Mouse (Mus musculus): Measurements from ENCODE around the gene Zfp524. TPM values are rescaled to one million over a fixed set of nuclear protein-coding genes. Genes with fewer than 3 reads are reported as not detected.

Gene Zfp524
- 8.1 and 9.2 TPM in 2 replicates for polyA plus RNA-seq (2015; fragmentation: Nextera tagmentation; extraction: Ambion mirVana)

DNA sequence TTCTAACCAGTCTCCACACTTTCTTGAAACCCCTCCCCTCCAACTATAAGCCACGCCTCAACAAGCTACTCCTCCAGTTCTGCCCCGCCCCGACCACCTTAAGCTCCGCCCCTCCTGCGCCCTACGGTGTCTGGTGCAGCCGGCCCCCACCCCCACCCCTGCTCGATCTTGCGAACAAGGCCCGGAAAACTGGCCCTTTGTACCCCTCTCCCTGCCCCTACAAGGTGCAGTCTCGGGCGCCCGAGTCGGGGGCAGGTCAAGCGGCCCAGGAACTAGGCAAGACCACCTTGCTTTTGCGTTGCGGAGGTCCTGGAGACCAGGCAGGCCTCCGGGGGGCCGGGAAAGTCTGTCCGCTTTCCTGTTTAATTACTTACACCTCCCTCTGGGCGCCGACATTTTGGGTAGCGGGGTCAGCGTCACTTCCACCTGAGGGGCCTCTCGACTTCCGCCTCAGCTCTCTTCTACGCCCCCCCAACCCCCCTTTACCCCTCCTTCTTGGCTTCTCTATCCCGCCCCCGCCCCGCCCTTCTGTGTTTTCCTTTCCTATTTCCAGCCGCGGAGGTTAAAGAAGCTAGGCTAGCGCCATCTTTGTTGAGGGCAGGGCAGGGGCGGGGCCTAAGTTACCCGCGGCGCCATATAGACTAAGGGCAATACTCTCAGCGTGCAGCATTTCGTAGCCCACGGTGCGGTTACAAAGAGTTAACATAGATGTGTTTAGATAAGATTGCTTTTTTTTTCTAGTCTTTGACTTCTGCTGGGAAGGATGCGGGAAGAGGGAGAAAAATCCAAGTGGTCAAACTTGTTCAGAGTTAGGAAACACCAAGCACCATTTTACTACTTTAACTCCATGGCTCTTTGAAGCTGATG lies at the start of gene Zfp524, which contains the start of gene Fiz1:
TSS of gene Zfp524 (plus strand) at position 165 of the 867 bp plus-strand sequence.
TSS of gene Fiz1 (minus strand) at position 447 of the 867 bp plus-strand sequence.
- Histone ChIP-seq H3K9me3 (no peaks in the 10 kb centered on the region), H3K9ac (peak within 1 kb of the TSS; percentile 76), H3K27ac (replicated peaks) (peak within 1 kb of the TSS; percentile 99), H3K4me3 (peak within 1 kb of the TSS; percentile 87), H3K27me3 (no peaks in the 10 kb centered on the region), H3K4me1 (replicated peaks) (peaks cover 8% of the 10 kb centered on the region), H3K36me3 (peaks cover 32% of the 10 kb centered on the region), H3K4me2 (peak within 1 kb of the TSS; percentile 64)
- WGBS = under 1% methylated on average over 41 of the region's 42 CpGs
- peak; percentile 83 for ATAC-seq (ENCODE audit: low FRiP score, low read depth)

- Histone ChIP-seq H3K4me2 (no peak overlapping the region), H3K4me1 (replicated peaks) (no peaks in the 10 kb centered on the region), H3K27ac (replicated peaks) (no peak overlapping the region), H3K27me3 (no peaks in the 10 kb centered on the region), H3K9me3 (no peaks in the 10 kb centered on the region), H3K36me3 (no peaks in the 10 kb centered on the region), H3K9ac (no peak overlapping the region), H3K4me3 (no peak overlapping the region)
- no peak for ATAC-seq (ENCODE audit: low FRiP score, low read depth)
- WGBS = 91% methylated on average over 5 of the region's 5 CpGs
Measured at GRCm38 (mm10) chr7:4964988-4965387, 49.2 kb upstream of the Zfp524 start.

DNA sequence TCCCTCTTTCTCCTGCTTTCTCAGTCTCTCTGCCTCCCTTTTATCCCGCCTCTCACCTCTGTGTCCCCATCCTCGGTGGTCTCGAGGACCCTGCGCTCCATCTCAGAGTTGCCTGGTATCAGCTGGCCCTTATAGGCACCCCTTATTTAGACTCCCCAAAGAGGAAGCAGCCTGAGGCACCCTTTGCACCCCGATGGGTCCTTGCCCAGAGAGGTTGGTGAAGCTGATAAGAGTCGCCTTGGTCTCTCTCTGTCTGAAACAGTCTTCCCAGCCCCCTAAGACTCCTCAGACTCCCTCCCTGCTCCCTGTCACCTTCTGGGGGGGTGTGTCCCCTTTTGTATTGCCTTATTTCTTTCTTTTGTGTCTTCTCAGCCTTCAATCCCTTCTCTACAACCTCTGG lies 43.1 kb upstream of the Zfp524 start, which contains the start of gene Sbk3:
TSS of gene Sbk3 (minus strand) at position 101 of the 400 bp plus-strand sequence.
- Histone ChIP-seq H3K27me3 (no peaks in the 10 kb centered on the region), H3K9me3 (no peaks in the 10 kb centered on the region), H3K4me1 (replicated peaks) (no peaks in the 10 kb centered on the region), H3K27ac (replicated peaks) (no peak within 1 kb of the TSS), H3K4me3 (no peak within 1 kb of the TSS), H3K36me3 (no peaks in the 10 kb centered on the region), H3K4me2 (no peak within 1 kb of the TSS), H3K9ac (no peak within 1 kb of the TSS)
- WGBS = 40% methylated on average over 6 of the region's 6 CpGs
- ATAC-seq (ENCODE audit: low FRiP score, low read depth) = no peak

DNA sequence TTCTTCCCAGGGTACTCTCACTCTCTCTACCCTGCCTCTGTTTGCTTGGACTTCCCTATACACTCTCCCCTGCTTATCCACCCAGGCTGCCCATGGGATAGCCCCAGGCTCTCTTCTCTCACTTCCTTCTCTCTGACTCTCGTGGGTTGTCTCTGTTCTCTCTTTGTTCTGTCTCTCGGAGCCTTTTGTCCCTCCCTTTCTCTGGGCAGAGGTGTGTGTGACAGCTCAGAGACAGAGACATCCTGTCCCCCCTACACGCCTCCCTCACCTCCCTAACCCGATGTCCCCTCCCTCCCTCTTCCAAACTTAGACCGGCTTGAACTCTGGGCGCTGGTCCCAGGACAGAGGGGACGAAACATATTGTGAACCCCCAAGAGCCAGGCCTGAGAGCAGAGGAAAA lies 42.5 kb upstream of the Zfp524 start:
- Histone ChIP-seq H3K9ac (no peak overlapping the region), H3K4me3 (no peak overlapping the region), H3K27ac (replicated peaks) (no peak overlapping the region), H3K4me1 (replicated peaks) (no peaks in the 10 kb centered on the region), H3K9me3 (no peaks in the 10 kb centered on the region), H3K36me3 (no peaks in the 10 kb centered on the region), H3K27me3 (no peaks in the 10 kb centered on the region), H3K4me2 (no peak overlapping the region)
- 29% methylated on average over 7 of the region's 7 CpGs for WGBS
- no peak for ATAC-seq (ENCODE audit: low FRiP score, low read depth)

- ATAC-seq (ENCODE audit: low FRiP score, low read depth) = peak; percentile 30; the same call in 1 of the 2 replicates
- WGBS = 83% methylated on average over 18 of the region's 18 CpGs
- no peaks in the 10 kb centered on the region for H3K27me3 ChIP-seq
- no peaks in the 10 kb centered on the region for H3K9me3 ChIP-seq
- no peaks in the 10 kb centered on the region for H3K36me3 ChIP-seq
- no peak overlapping the region for H3K27ac ChIP-seq (replicated peaks)
- no peak overlapping the region for H3K4me2 ChIP-seq
- no peak overlapping the region for H3K9ac ChIP-seq
- H3K4me3 ChIP-seq = no peak overlapping the region
- H3K4me1 ChIP-seq (replicated peaks) = no peaks in the 10 kb centered on the region
Measured at GRCm38 (mm10) chr7:4972321-4973047, 41.7 kb upstream of the Zfp524 start.

DNA sequence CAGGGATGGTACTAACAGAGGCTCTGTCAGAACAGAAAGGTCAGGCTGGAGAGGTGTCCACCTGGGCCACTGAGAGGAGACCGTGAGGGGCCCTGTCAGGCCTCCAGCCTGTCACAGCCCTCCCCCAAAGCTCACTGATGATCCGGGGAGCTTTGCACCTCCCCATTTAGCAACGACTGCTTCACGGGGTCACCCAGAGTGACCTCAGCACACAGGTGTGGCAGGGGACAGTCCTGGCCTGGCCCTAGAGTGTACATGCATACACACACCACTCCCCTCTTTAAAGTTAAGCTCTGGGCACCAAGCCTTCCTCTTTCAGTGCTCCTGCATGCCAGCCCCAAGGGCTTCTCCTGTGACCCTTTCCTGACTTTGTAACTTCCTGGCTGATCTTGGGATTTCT lies 38.8 kb upstream of the Zfp524 start:
- Histone ChIP-seq H3K36me3 (no peaks in the 10 kb centered on the region), H3K9ac (no peak overlapping the region), H3K27ac (replicated peaks) (no peak overlapping the region), H3K4me2 (no peak overlapping the region), H3K9me3 (no peaks in the 10 kb centered on the region), H3K27me3 (no peaks in the 10 kb centered on the region), H3K4me3 (no peak overlapping the region), H3K4me1 (replicated peaks) (no peaks in the 10 kb centered on the region)
- ATAC-seq (ENCODE audit: low FRiP score, low read depth) = no peak
- WGBS = 55% methylated on average over 4 of the region's 4 CpGs

- Histone ChIP-seq H3K36me3 (no peaks in the 10 kb centered on the region), H3K9ac (no peak overlapping the region), H3K27ac (replicated peaks) (no peak overlapping the region), H3K27me3 (no peaks in the 10 kb centered on the region), H3K4me3 (no peak overlapping the region), H3K4me2 (no peak overlapping the region), H3K4me1 (replicated peaks) (no peaks in the 10 kb centered on the region), H3K9me3 (no peaks in the 10 kb centered on the region)
- ATAC-seq (ENCODE audit: low FRiP score, low read depth) = no peak
- 93% methylated on average over 7 of the region's 7 CpGs for WGBS
Measured at GRCm38 (mm10) chr7:4976832-4977231, 37.4 kb upstream of the Zfp524 start.

GRCm38 (mm10) chr7:4988250-4988649 lies 26.0 kb upstream of the Zfp524 start:
- Histone ChIP-seq H3K27me3 (no peaks in the 10 kb centered on the region), H3K4me3 (no peak overlapping the region), H3K4me2 (no peak overlapping the region), H3K27ac (replicated peaks) (no peak overlapping the region), H3K9me3 (no peaks in the 10 kb centered on the region), H3K4me1 (replicated peaks) (peaks cover 4% of the 10 kb centered on the region), H3K36me3 (peaks cover 24% of the 10 kb centered on the region), H3K9ac (no peak overlapping the region)
- ATAC-seq (ENCODE audit: low FRiP score, low read depth) = no peak
- 62% methylated on average over 2 of the region's 2 CpGs for WGBS

- peaks cover 35% of the 10 kb centered on the region for H3K4me1 ChIP-seq (replicated peaks)
- no peak overlapping the region for H3K27ac ChIP-seq (replicated peaks)
- H3K4me2 ChIP-seq = peak overlapping the region; percentile 86
- WGBS = 32% methylated on average over 55 of the region's 55 CpGs
- peak overlapping the region; percentile 73 for H3K4me3 ChIP-seq
- no peaks in the 10 kb centered on the region for H3K9me3 ChIP-seq
- ATAC-seq (ENCODE audit: low FRiP score, low read depth) = no peak
- no peaks in the 10 kb centered on the region for H3K27me3 ChIP-seq
- peaks cover 29% of the 10 kb centered on the region for H3K36me3 ChIP-seq
- 0 out of 2 replicates have a peak overlapping the region, but pooled peaks have one; percentile 28 for H3K9ac ChIP-seq
Measured at GRCm38 (mm10) chr7:4993347-4993998, 20.7 kb upstream of the Zfp524 start.

- 47% methylated on average over 51 of the region's 59 CpGs for WGBS
Measured at GRCm38 (mm10) chr7:4993999-4994788, 20.0 kb upstream of the Zfp524 start.

More at GRCm38 (mm10) chr7:4993999-4994788, 20.0 kb upstream of the Zfp524 start:
- peaks cover 29% of the 10 kb centered on the region for H3K36me3 ChIP-seq
- no peak overlapping the region for H3K27ac ChIP-seq (replicated peaks)
- H3K9ac ChIP-seq = 0 out of 2 replicates have a peak overlapping the region, but pooled peaks have one; percentile 28
- H3K4me3 ChIP-seq = peak overlapping the region; percentile 73
- no peaks in the 10 kb centered on the region for H3K9me3 ChIP-seq
- H3K4me2 ChIP-seq = peak overlapping the region; percentile 86
- no peaks in the 10 kb centered on the region for H3K27me3 ChIP-seq
- peaks cover 35% of the 10 kb centered on the region for H3K4me1 ChIP-seq (replicated peaks)
- ATAC-seq (ENCODE audit: low FRiP score, low read depth) = no peak

Measured in hindbrain, embryonic 15.5 days (tissue).